Mouse (Mus musculus): ENCODE results near the gene Hap1. TPM values are rescaled to one million over a fixed set of nuclear protein-coding genes. Genes with fewer than 3 reads are reported as not detected.
A peak's percentile ranks its signal among the peaks of the same experiment; 100 is the strongest.
"Not testable (repeated sequence)": the region's sequence is repeated elsewhere in the genome, so short reads cannot be mapped to it uniquely, and the experiment has no call there.

The Hap1 gene
- polyA plus RNA-seq, 1 experiment from 2014 or later: 440 TPM

- Histone ChIP-seq H3K4me2 (ENCODE audit: low read length) (no peak overlapping the region), H3K27me3 (ENCODE audit: control insufficient read depth, insufficient read depth, low read depth, low read length) (no peaks in the 10 kb centered on the region), H3K4me3 (ENCODE audit: low read depth, low read length) (no peak overlapping the region), H3K9ac (ENCODE audit: low read depth, low read length) (no peak overlapping the region), H3K4me1 (ENCODE audit: control insufficient read depth, insufficient read depth, low read length) (peaks cover 19% of the 10 kb centered on the region), H3K27ac (ENCODE audit: low read length) (peak overlapping the region; percentile 70), H3K9me3 (replicated peaks; ENCODE audit: control insufficient read depth, low read length, poor library complexity, severe bottlenecking) (no peaks in the 10 kb centered on the region), H3K36me3 (ENCODE audit: control insufficient read depth, insufficient read depth, low read length) (peaks cover 3% of the 10 kb centered on the region)
- ATAC-seq: no peak
- WGBS: 45% methylated on average over 11 of the region's 11 CpGs
Observed at GRCm38 (mm10) chr11:100327316-100327715, 28.6 kb downstream of the Hap1 start.

DNA sequence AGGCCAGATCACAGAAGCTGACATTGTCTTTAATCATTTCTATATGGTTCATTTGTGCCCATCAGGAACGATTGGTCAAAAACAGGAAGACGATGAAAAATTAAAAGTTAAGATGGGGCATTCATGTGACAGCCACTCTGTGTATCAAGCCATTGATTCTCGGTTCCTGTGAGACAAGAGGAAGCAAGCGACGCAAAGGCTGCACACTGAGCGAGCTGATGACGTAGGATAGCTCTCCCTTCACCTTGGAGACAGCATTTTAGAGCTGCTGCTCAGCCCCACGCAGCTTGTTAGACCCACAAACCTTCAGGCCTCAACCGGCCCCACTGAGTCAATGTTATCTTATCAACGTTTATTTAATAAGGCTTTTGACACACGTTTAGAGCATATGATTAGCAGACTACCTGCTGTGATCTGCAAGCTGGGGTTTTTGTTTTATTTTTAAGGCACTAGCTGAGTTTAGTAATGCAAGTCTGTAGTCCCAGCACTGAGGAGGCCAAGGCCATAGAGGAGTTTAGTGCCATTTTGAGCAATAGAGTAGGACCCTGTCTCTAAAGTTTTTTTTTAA is 30.8 kb downstream of the Hap1 start:
- Histone ChIP-seq H3K9ac (ENCODE audit: low read depth, low read length) (no peak overlapping the region), H3K27ac (ENCODE audit: low read length) (peak overlapping the region; percentile 24; the same call in 1 of the 2 replicates), H3K36me3 (ENCODE audit: control insufficient read depth, insufficient read depth, low read length) (peaks cover 8% of the 10 kb centered on the region), H3K9me3 (replicated peaks; ENCODE audit: control insufficient read depth, low read length, poor library complexity, severe bottlenecking) (no peaks in the 10 kb centered on the region), H3K4me2 (ENCODE audit: low read length) (no peak overlapping the region), H3K27me3 (ENCODE audit: control insufficient read depth, insufficient read depth, low read depth, low read length) (no peaks in the 10 kb centered on the region), H3K4me3 (ENCODE audit: low read depth, low read length) (no peak overlapping the region), H3K4me1 (ENCODE audit: control insufficient read depth, insufficient read depth, low read length) (peaks cover 14% of the 10 kb centered on the region; the same call in 1 of the 2 replicates)
- WGBS: 67% methylated on average over 11 of the region's 11 CpGs
- ATAC-seq: no peak

GRCm38 (mm10) chr11:100323578-100323977 is 32.4 kb downstream of the Hap1 start:
- no peak overlapping the region for H3K9ac ChIP-seq (ENCODE audit: low read depth, low read length)
- H3K4me3 ChIP-seq (ENCODE audit: low read depth, low read length): no peak overlapping the region
- WGBS: 15% methylated on average over 3 of the region's 3 CpGs
- no peak overlapping the region for H3K4me2 ChIP-seq (ENCODE audit: low read length)
- H3K27me3 ChIP-seq (ENCODE audit: control insufficient read depth, insufficient read depth, low read depth, low read length): no peaks in the 10 kb centered on the region
- H3K36me3 ChIP-seq (ENCODE audit: control insufficient read depth, insufficient read depth, low read length): peaks cover 8% of the 10 kb centered on the region
- no peaks in the 10 kb centered on the region for H3K9me3 ChIP-seq (replicated peaks; ENCODE audit: control insufficient read depth, low read length, poor library complexity, severe bottlenecking)
- H3K4me1 ChIP-seq (ENCODE audit: control insufficient read depth, insufficient read depth, low read length): peaks cover 10% of the 10 kb centered on the region; the same call in 1 of the 2 replicates
- no peak for ATAC-seq
- no peak overlapping the region for H3K27ac ChIP-seq (ENCODE audit: low read length)

- Histone ChIP-seq H3K4me2 (ENCODE audit: low read length) (no peak overlapping the region), H3K9me3 (replicated peaks; ENCODE audit: control insufficient read depth, low read length, poor library complexity, severe bottlenecking) (no peaks in the 10 kb centered on the region), H3K9ac (ENCODE audit: low read depth, low read length) (no peak overlapping the region), H3K36me3 (ENCODE audit: control insufficient read depth, insufficient read depth, low read length) (peaks cover 8% of the 10 kb centered on the region), H3K4me3 (ENCODE audit: low read depth, low read length) (no peak overlapping the region), H3K27me3 (ENCODE audit: control insufficient read depth, insufficient read depth, low read depth, low read length) (no peaks in the 10 kb centered on the region), H3K27ac (ENCODE audit: low read length) (no peak overlapping the region), H3K4me1 (ENCODE audit: control insufficient read depth, insufficient read depth, low read length) (peaks cover 10% of the 10 kb centered on the region; the same call in 1 of the 2 replicates)
- ATAC-seq: no peak
- 66% methylated on average over 3 of the region's 3 CpGs for WGBS
Observed at GRCm38 (mm10) chr11:100322591-100323258, 33.2 kb downstream of the Hap1 start.

- not testable (repeated sequence) for H3K4me1 ChIP-seq (ENCODE audit: control insufficient read depth, insufficient read depth, low read length); H3K9ac ChIP-seq (ENCODE audit: low read depth, low read length); H3K4me3 ChIP-seq (ENCODE audit: low read depth, low read length); H3K9me3 ChIP-seq (replicated peaks; ENCODE audit: control insufficient read depth, low read length, poor library complexity, severe bottlenecking); H3K27ac ChIP-seq (ENCODE audit: low read length); ATAC-seq; H3K27me3 ChIP-seq (ENCODE audit: control insufficient read depth, insufficient read depth, low read depth, low read length); H3K4me2 ChIP-seq (ENCODE audit: low read length); H3K36me3 ChIP-seq (ENCODE audit: control insufficient read depth, insufficient read depth, low read length)
- 76% methylated on average over 7 of the region's 7 CpGs for WGBS
Observed at GRCm38 (mm10) chr11:100321479-100322305, 34.2 kb downstream of the Hap1 start.

DNA sequence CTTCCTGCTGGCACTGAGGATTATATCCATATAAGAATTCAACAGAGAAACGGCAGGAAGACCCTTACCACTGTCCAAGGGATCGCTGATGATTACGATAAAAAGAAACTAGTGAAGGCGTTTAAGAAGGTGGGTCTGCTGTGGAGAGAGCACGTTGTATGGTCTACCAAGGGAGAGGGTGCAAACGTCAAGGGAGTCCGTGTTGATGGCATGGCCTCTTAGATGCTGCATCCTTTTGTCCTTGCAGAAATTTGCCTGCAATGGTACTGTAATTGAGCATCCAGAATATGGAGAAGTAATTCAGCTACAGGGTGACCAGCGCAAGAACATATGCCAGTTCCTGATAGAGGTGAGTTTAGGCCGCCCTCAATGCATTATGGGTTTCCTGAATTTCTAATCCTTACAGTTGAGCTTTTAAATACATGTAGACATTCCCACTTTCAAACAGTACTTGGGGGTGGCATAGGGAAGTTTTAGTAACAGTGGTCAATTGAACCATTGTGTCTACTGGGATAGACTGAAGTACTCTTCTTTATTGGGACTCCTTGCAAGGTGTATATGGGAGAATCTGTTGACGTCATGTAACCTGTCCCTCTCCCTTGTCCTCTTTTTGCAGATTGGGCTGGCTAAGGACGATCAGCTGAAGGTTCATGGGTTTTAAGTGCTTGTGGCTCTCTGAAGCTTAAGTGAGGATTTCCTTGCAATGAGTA is 35.1 kb downstream of the Hap1 start:
- not testable (repeated sequence) for H3K4me1 ChIP-seq (ENCODE audit: control insufficient read depth, insufficient read depth, low read length); ATAC-seq; H3K36me3 ChIP-seq (ENCODE audit: control insufficient read depth, insufficient read depth, low read length); H3K9me3 ChIP-seq (replicated peaks; ENCODE audit: control insufficient read depth, low read length, poor library complexity, severe bottlenecking); H3K27me3 ChIP-seq (ENCODE audit: control insufficient read depth, insufficient read depth, low read depth, low read length)
- Histone ChIP-seq H3K4me2 (ENCODE audit: low read length) (peak overlapping the region; percentile 81), H3K27ac (ENCODE audit: low read length) (peak overlapping the region; percentile 99), H3K9ac (ENCODE audit: low read depth, low read length) (peak overlapping the region; percentile 96), H3K4me3 (ENCODE audit: low read depth, low read length) (peak overlapping the region; percentile 84)
- WGBS: 24% methylated on average over 11 of the region's 11 CpGs

DNA sequence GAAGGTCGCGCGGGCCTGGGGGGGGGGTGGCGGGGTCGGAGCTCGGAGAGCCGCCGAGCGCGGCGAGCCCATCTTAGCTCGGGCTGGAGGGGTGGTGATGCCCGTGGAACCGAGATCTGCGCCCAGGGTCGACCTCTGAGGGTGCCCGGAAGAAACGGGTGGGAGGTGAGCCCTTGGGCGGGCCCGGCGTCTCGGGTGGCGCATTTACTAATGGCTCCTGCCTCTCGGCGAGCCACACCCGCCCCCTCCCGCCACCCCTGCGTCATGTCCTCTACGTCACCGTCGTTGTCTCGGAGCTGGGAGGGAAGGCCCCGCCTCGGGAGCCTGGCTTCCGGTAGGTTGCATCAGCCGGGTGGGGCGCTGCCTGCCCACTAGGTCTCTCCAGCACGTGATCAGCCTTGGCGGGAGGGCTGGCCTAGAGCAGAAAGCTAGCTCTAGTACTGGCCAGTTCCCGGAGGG is 35.7 kb downstream of the Hap1 start:
- H3K27ac ChIP-seq (ENCODE audit: low read length): peak overlapping the region; percentile 99
- peaks cover 8% of the 10 kb centered on the region for H3K36me3 ChIP-seq (ENCODE audit: control insufficient read depth, insufficient read depth, low read length)
- 0% methylated on average over 40 of the region's 40 CpGs for WGBS
- ATAC-seq: peak; percentile 86
- peak overlapping the region; percentile 84 for H3K4me3 ChIP-seq (ENCODE audit: low read depth, low read length)
- peaks cover 10% of the 10 kb centered on the region; the same call in 1 of the 2 replicates for H3K4me1 ChIP-seq (ENCODE audit: control insufficient read depth, insufficient read depth, low read length)
- no peaks in the 10 kb centered on the region for H3K9me3 ChIP-seq (replicated peaks; ENCODE audit: control insufficient read depth, low read length, poor library complexity, severe bottlenecking)
- no peaks in the 10 kb centered on the region for H3K27me3 ChIP-seq (ENCODE audit: control insufficient read depth, insufficient read depth, low read depth, low read length)
- H3K9ac ChIP-seq (ENCODE audit: low read depth, low read length): peak overlapping the region; percentile 96
- peak overlapping the region; percentile 81 for H3K4me2 ChIP-seq (ENCODE audit: low read length)

DNA sequence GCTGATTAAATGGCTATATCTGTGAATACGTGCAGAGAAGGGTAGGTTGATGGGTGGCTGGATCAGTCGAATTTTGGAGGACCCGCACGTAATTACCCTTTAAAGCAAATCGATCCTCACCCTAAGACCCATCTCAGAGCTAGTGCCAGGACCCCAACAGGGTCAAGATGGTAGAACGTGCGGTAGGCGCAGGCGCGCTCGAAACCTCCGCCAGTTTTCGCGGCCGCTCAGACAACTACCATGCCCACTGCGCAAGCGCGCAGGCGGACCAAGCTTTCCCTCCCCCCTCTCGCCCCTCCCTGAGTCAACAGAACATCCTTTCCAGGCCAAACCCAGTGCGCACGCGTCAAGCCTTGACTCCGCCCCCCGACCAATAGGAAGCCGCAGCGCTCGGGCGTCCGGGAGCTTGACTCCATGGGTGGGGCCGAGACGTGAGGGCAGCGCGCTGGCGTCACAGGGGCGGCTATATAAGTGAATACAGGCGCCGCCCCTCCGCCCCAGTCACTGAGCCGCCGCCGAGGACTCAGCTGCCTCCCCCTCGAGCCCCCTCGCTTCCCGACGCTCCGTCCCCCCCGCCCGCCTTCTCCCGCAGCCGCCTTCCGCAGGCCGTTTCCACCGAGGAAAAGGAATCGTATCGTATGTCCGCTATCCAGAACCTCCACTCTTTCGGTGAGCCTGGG is 36.3 kb downstream of the Hap1 start, which contains the start of gene Eif1:
Gene Eif1 (plus strand): TSS at position 394 of the 680 bp plus-strand sequence.
- peaks cover 10% of the 10 kb centered on the region; the same call in 1 of the 2 replicates for H3K4me1 ChIP-seq (ENCODE audit: control insufficient read depth, insufficient read depth, low read length)
- H3K27me3 ChIP-seq (ENCODE audit: control insufficient read depth, insufficient read depth, low read depth, low read length): no peaks in the 10 kb centered on the region
- H3K9me3 ChIP-seq (replicated peaks; ENCODE audit: control insufficient read depth, low read length, poor library complexity, severe bottlenecking): no peaks in the 10 kb centered on the region
- H3K4me3 ChIP-seq (ENCODE audit: low read depth, low read length): peak within 1 kb of the TSS; percentile 84
- ATAC-seq: peak; percentile 91
- H3K4me2 ChIP-seq (ENCODE audit: low read length): peak within 1 kb of the TSS; percentile 81
- peaks cover 8% of the 10 kb centered on the region for H3K36me3 ChIP-seq (ENCODE audit: control insufficient read depth, insufficient read depth, low read length)
- peak within 1 kb of the TSS; percentile 96 for H3K9ac ChIP-seq (ENCODE audit: low read depth, low read length)
- peak within 1 kb of the TSS; percentile 99 for H3K27ac ChIP-seq (ENCODE audit: low read length)
- WGBS: under 1% methylated on average over 52 of the region's 58 CpGs

All from midbrain, embryonic 16.5 days (tissue).